In genomic region chr7:4943223-4943815, GRCm38 (mm10) we compare ENCODE assay signal across 7 mouse cellular contexts. TPM values are rescaled to one million over a fixed set of nuclear protein-coding genes. Genes with fewer than 3 reads are reported as not detected.
DNase-seq lines count a peak whose midpoint lies in the region; ATAC-seq and TF ChIP-seq lines count a peak whose summit lies in the region.

No protein-coding gene starts in this region.

- no peak overlapping the region for H3K27ac ChIP-seq in embryonic facial prominence, embryonic 13.5 days
- H3K27ac ChIP-seq in kidney, adult 2 months (ENCODE audit: insufficient read depth, low read depth, low read length), result no peak overlapping the region
- no peak overlapping the region for H3K27ac ChIP-seq in limb, embryonic 12.5 days
- H3K27ac ChIP-seq in midbrain, embryonic 15.5 days, result no peak overlapping the region
- peak overlapping the region; percentile 66; the same call in 1 of the 2 replicates for H3K27ac ChIP-seq in spleen, adult 2 months (ENCODE audit: insufficient read depth, low read length)

- H3K4me1 ChIP-seq in embryonic facial prominence, embryonic 13.5 days, result no peaks in the 10 kb centered on the region
- H3K4me1 ChIP-seq in kidney, adult 2 months (ENCODE audit: control insufficient read depth, insufficient read depth, low read length), result no peaks in the 10 kb centered on the region
- H3K4me1 ChIP-seq in limb, embryonic 12.5 days (replicated peaks), result 0 out of 2 replicates have a peak, but pooled peaks cover 4% of the 10 kb centered on the region
- no peaks in the 10 kb centered on the region for H3K4me1 ChIP-seq in midbrain, embryonic 15.5 days
- peaks cover 5% of the 10 kb centered on the region; the same call in 1 of the 2 replicates for H3K4me1 ChIP-seq in spleen, adult 2 months (ENCODE audit: control insufficient read depth, insufficient read depth, insufficient read length)

- H3K4me3 ChIP-seq in embryonic facial prominence, embryonic 13.5 days, result peak overlapping the region; percentile 30
- peak overlapping the region; percentile 40 for H3K4me3 ChIP-seq in kidney, adult 2 months (ENCODE audit: insufficient read depth, low read depth, low read length)
- peak overlapping the region; percentile 29 for H3K4me3 ChIP-seq in limb, embryonic 12.5 days (replicated peaks)
- peak overlapping the region; percentile 36 for H3K4me3 ChIP-seq in midbrain, embryonic 15.5 days
- H3K4me3 ChIP-seq in spleen, adult 2 months (ENCODE audit: extremely low read depth, insufficient read depth, insufficient read length), result peak overlapping the region; percentile 58

- H3K9me3 ChIP-seq in embryonic facial prominence, embryonic 13.5 days, result no peaks in the 10 kb centered on the region
- H3K9me3 ChIP-seq in limb, embryonic 12.5 days, result no peaks in the 10 kb centered on the region
- no peaks in the 10 kb centered on the region for H3K9me3 ChIP-seq in midbrain, embryonic 15.5 days

- peak; percentile 93 for DNase-seq in adrenal gland, postnatal 25 days
- peak; percentile 94 to 98 for DNase-seq in heart, adult 18-20 months
- peak; percentile 96 for DNase-seq in kidney, adult 2 months
- peak; percentile 91 to 95 for DNase-seq in spleen, adult 2 months (ENCODE audit: low read depth in 1 of 2, low spot score in 2 of 2)

- WGBS in embryonic facial prominence, embryonic 13.5 days, result 18% methylated on average over 15 of the region's 15 CpGs
- 12% methylated on average over 15 of the region's 15 CpGs for WGBS in kidney, adult 2 months
- WGBS in limb, embryonic 12.5 days, result 15% methylated on average over 15 of the region's 15 CpGs
- 20% methylated on average over 15 of the region's 15 CpGs for WGBS in midbrain, embryonic 15.5 days
- 9% methylated on average over 15 of the region's 15 CpGs for WGBS in spleen, adult 2 months

- H3K27me3 ChIP-seq in embryonic facial prominence, embryonic 13.5 days, result no peaks in the 10 kb centered on the region
- no peaks in the 10 kb centered on the region for H3K27me3 ChIP-seq in kidney, adult 2 months (replicated peaks; ENCODE audit: control insufficient read depth, insufficient read depth, low read length)
- H3K27me3 ChIP-seq in limb, embryonic 12.5 days, result no peaks in the 10 kb centered on the region
- H3K27me3 ChIP-seq in midbrain, embryonic 15.5 days (replicated peaks), result no peaks in the 10 kb centered on the region
- no peaks in the 10 kb centered on the region for H3K27me3 ChIP-seq in spleen, adult 2 months (ENCODE audit: control insufficient read depth, insufficient read depth, low read length)

- no peaks in the 10 kb centered on the region for H3K36me3 ChIP-seq in embryonic facial prominence, embryonic 13.5 days
- no peaks in the 10 kb centered on the region for H3K36me3 ChIP-seq in kidney, adult 2 months (ENCODE audit: control insufficient read depth, insufficient read depth, low read length)
- no peaks in the 10 kb centered on the region for H3K36me3 ChIP-seq in limb, embryonic 12.5 days
- H3K36me3 ChIP-seq in midbrain, embryonic 15.5 days (replicated peaks), result no peaks in the 10 kb centered on the region
- H3K36me3 ChIP-seq in spleen, adult 2 months (ENCODE audit: control insufficient read depth, insufficient read depth, low read length), result no peaks in the 10 kb centered on the region

- no peak overlapping the region for H3K9ac ChIP-seq in embryonic facial prominence, embryonic 13.5 days
- H3K9ac ChIP-seq in limb, embryonic 12.5 days (replicated peaks), result no peak overlapping the region
- H3K9ac ChIP-seq in midbrain, embryonic 15.5 days, result no peak overlapping the region

- peak; percentile 98 for TF ChIP-seq CTCF in kidney, adult 2 months (conservative IDR thresholded peaks at IDR 0.05; ENCODE audit: insufficient read depth, insufficient read length, low read depth, low read length)
- peak; percentile 98 for TF ChIP-seq CTCF in spleen, adult 2 months (IDR thresholded peaks at IDR 0.05; ENCODE audit: extremely low read depth, insufficient read depth, insufficient read length, insufficient replicate concordance)

- H3K4me2 ChIP-seq in embryonic facial prominence, embryonic 13.5 days, result peak overlapping the region; percentile 53
- peak overlapping the region; percentile 50 for H3K4me2 ChIP-seq in limb, embryonic 12.5 days
- H3K4me2 ChIP-seq in midbrain, embryonic 15.5 days, result peak overlapping the region; percentile 48

- TF ChIP-seq POLR2A in kidney, adult 2 months (IDR thresholded peaks at IDR 0.05; ENCODE audit: low read depth, low read length), result no peak
- TF ChIP-seq POLR2A in spleen, adult 2 months (IDR thresholded peaks at IDR 0.05; ENCODE audit: low read depth, low read length), result no peak

- peak; percentile 59; the same call in 1 of the 2 replicates for ATAC-seq in embryonic facial prominence, embryonic 13.5 days (ENCODE audit: insufficient number of reproducible peaks, insufficient read depth, low FRiP score, low TSS enrichment, low read depth)
- ATAC-seq in limb, embryonic 12.5 days (ENCODE audit: insufficient number of reproducible peaks, insufficient read depth, low FRiP score, low TSS enrichment, low read depth), result peak; percentile 57
- ATAC-seq in midbrain, embryonic 15.5 days (replicated peaks), result peak; percentile 67

RNA-seq across cellular contexts. Expression of gene Ssc5d, which starts 17.7 kb away (rescaled TPM):
- total RNA-seq in adrenal gland, postnatal 25 days (2021), result 2.0 and 3.2 TPM in 2 replicates
- polyA plus RNA-seq in embryonic facial prominence, embryonic 13.5 days (2015; fragmentation: Nextera tagmentation; extraction: Ambion mirVana), result 0.51 and 0.62 TPM in 2 replicates
- 1 to 10 TPM; 2.0 to 2.4 TPM for total RNA-seq in heart, adult 18-20 months (2021)
- 1.8 and 2.1 TPM in 2 replicates for polyA plus RNA-seq in kidney, adult 2 months (2012; rRNA removed)
- 2.5 and 3.1 TPM in 2 replicates for polyA plus RNA-seq in limb, embryonic 12.5 days (2016; fragmentation: Nextera tagmentation; extraction: Ambion mirVana)
- 1.0 and 1.4 TPM in 2 replicates for polyA plus RNA-seq in midbrain, embryonic 15.5 days (2015; fragmentation: Nextera tagmentation; extraction: Ambion mirVana)
- polyA plus RNA-seq in spleen, adult 2 months (2012; rRNA removed), result 1.7 and 1.8 TPM in 2 replicates

RNA-seq across cellular contexts. Expression of gene Sbk2, which starts 20.9 kb away (rescaled TPM):
- 0.55 TPM in 1 of 2 replicates, not detected in the other for total RNA-seq in adrenal gland, postnatal 25 days (2021)
- 0.18 TPM in 1 of 2 replicates, not detected in the other for polyA plus RNA-seq in embryonic facial prominence, embryonic 13.5 days (2015; fragmentation: Nextera tagmentation; extraction: Ambion mirVana)
- 10 to 100 TPM; 25.9 to 30.0 TPM for total RNA-seq in heart, adult 18-20 months (2021)
- 0.11 and 1.6 TPM in 2 replicates for polyA plus RNA-seq in kidney, adult 2 months (2012; rRNA removed)
- polyA plus RNA-seq in limb, embryonic 12.5 days (2016; fragmentation: Nextera tagmentation; extraction: Ambion mirVana), result 0.29 and 0.51 TPM in 2 replicates
- polyA plus RNA-seq in midbrain, embryonic 15.5 days (2015; fragmentation: Nextera tagmentation; extraction: Ambion mirVana), result 0.29 TPM in 1 of 2 replicates, not detected in the other
- polyA plus RNA-seq in spleen, adult 2 months (2012; rRNA removed), result 1.9 TPM in 2 replicates

RNA-seq across cellular contexts. Expression of gene Nat14, which starts 21.5 kb away (rescaled TPM):
- 7.7 and 9.1 TPM in 2 replicates for total RNA-seq in adrenal gland, postnatal 25 days (2021)
- 3.3 and 4.6 TPM in 2 replicates for polyA plus RNA-seq in embryonic facial prominence, embryonic 13.5 days (2015; fragmentation: Nextera tagmentation; extraction: Ambion mirVana)
- 1 to 10 TPM; 4.2 to 6.1 TPM for total RNA-seq in heart, adult 18-20 months (2021)
- 5.5 and 5.7 TPM in 2 replicates for polyA plus RNA-seq in kidney, adult 2 months (2012; rRNA removed)
- 3.1 and 4.4 TPM in 2 replicates for polyA plus RNA-seq in limb, embryonic 12.5 days (2016; fragmentation: Nextera tagmentation; extraction: Ambion mirVana)
- 46.3 and 47.7 TPM in 2 replicates for polyA plus RNA-seq in midbrain, embryonic 15.5 days (2015; fragmentation: Nextera tagmentation; extraction: Ambion mirVana)
- 2.8 and 3.2 TPM in 2 replicates for polyA plus RNA-seq in spleen, adult 2 months (2012; rRNA removed)

RNA-seq across cellular contexts. Expression of gene Sbk3, which starts 27.6 kb away (rescaled TPM):
- 0.15 TPM in 1 of 2 replicates, not detected in the other for total RNA-seq in adrenal gland, postnatal 25 days (2021)
- polyA plus RNA-seq in embryonic facial prominence, embryonic 13.5 days (2015; fragmentation: Nextera tagmentation; extraction: Ambion mirVana), result 0.08 TPM in 1 of 2 replicates, not detected in the other
- 10 to 100 TPM; 37.3 to 39.0 TPM for total RNA-seq in heart, adult 18-20 months (2021)
- polyA plus RNA-seq in kidney, adult 2 months (2012; rRNA removed), result 0.14 and 0.19 TPM in 2 replicates
- polyA plus RNA-seq in limb, embryonic 12.5 days (2016; fragmentation: Nextera tagmentation; extraction: Ambion mirVana), result not detected in 2 replicates
- 0.32 and 0.41 TPM in 2 replicates for polyA plus RNA-seq in midbrain, embryonic 15.5 days (2015; fragmentation: Nextera tagmentation; extraction: Ambion mirVana)
- 0.05 and 0.06 TPM in 2 replicates for polyA plus RNA-seq in spleen, adult 2 months (2012; rRNA removed)

RNA-seq across cellular contexts. Expression of gene Zfp628, which starts 28.3 kb away (rescaled TPM):
- 16.4 and 19.0 TPM in 2 replicates for total RNA-seq in adrenal gland, postnatal 25 days (2021)
- polyA plus RNA-seq in embryonic facial prominence, embryonic 13.5 days (2015; fragmentation: Nextera tagmentation; extraction: Ambion mirVana), result 4.3 and 4.8 TPM in 2 replicates
- total RNA-seq in heart, adult 18-20 months (2021), result 1 to 10 TPM; 5.3 to 6.4 TPM
- polyA plus RNA-seq in kidney, adult 2 months (2012; rRNA removed), result 12.6 and 14.4 TPM in 2 replicates
- 3.6 and 4.2 TPM in 2 replicates for polyA plus RNA-seq in limb, embryonic 12.5 days (2016; fragmentation: Nextera tagmentation; extraction: Ambion mirVana)
- 4.5 and 4.6 TPM in 2 replicates for polyA plus RNA-seq in midbrain, embryonic 15.5 days (2015; fragmentation: Nextera tagmentation; extraction: Ambion mirVana)
- 19.2 and 26.9 TPM in 2 replicates for polyA plus RNA-seq in spleen, adult 2 months (2012; rRNA removed)
